Comparison of ENCODE assay signal across 8 mouse cellular contexts in genomic region chr4:41313722-41314121, GRCm38 (mm10). TPM values are rescaled to one million over a fixed set of nuclear protein-coding genes. Genes with fewer than 3 reads are reported as not detected.
DNase-seq lines count a peak whose midpoint lies in the region; ATAC-seq and TF ChIP-seq lines count a peak whose summit lies in the region.

No protein-coding gene starts in this region.

- H3K4me1 ChIP-seq in cerebellum, adult 2 months (ENCODE audit: control insufficient read depth, insufficient read depth, low read length), result peaks cover 5% of the 10 kb centered on the region; the same call in 1 of the 2 replicates
- peaks cover 19% of the 10 kb centered on the region; the same call in 1 of the 2 replicates for H3K4me1 ChIP-seq in spleen, adult 2 months (ENCODE audit: control insufficient read depth, insufficient read depth, insufficient read length)
- H3K4me1 ChIP-seq in midbrain, embryonic 13.5 days (replicated peaks), result peaks cover 29% of the 10 kb centered on the region

- no peaks in the 10 kb centered on the region for H3K27me3 ChIP-seq in cerebellum, adult 2 months (ENCODE audit: control insufficient read depth, insufficient read depth, low read length)
- no peaks in the 10 kb centered on the region for H3K27me3 ChIP-seq in spleen, adult 2 months (ENCODE audit: control insufficient read depth, insufficient read depth, low read length)
- H3K27me3 ChIP-seq in midbrain, embryonic 13.5 days, result no peaks in the 10 kb centered on the region

- ATAC-seq in midbrain, embryonic 13.5 days, result no peak; the same call in 1 of the 2 replicates

- H3K36me3 ChIP-seq in spleen, adult 2 months (ENCODE audit: control insufficient read depth, insufficient read depth, low read length), result peaks cover 5% of the 10 kb centered on the region
- peaks cover 34% of the 10 kb centered on the region for H3K36me3 ChIP-seq in midbrain, embryonic 13.5 days

- peak overlapping the region; percentile 85 for H3K4me2 ChIP-seq in midbrain, embryonic 13.5 days (replicated peaks)

- peak in 1 of 2 experiments; percentile 9 for DNase-seq in cerebellum, adult 2 months
- no peak for DNase-seq in cerebellum, postnatal 36 days
- no peak for DNase-seq in spleen, adult 2 months (ENCODE audit: low read depth in 1 of 2, low spot score in 2 of 2)
- no peak for DNase-seq in spleen, postnatal 14 days (ENCODE audit: low spot score in 2 of 2)
- peak; percentile 5 for DNase-seq in hindlimb bud, embryonic 11.5 days (ENCODE audit: extremely low spot score, low read depth, low spot score)
- no peak for DNase-seq in adrenal gland, postnatal 4 days (ENCODE audit: low spot score in 2 of 2)
- DNase-seq in left cerebral cortex, adult 11 months (ENCODE audit: low spot score), result no peak

- peak overlapping the region; percentile 82 for H3K4me3 ChIP-seq in cerebellum, adult 2 months (replicated peaks; ENCODE audit: insufficient read depth, low read depth, low read length)
- H3K4me3 ChIP-seq in spleen, adult 2 months (ENCODE audit: extremely low read depth, insufficient read depth, insufficient read length), result peak overlapping the region; percentile 93
- H3K4me3 ChIP-seq in midbrain, embryonic 13.5 days (replicated peaks), result peak overlapping the region; percentile 100

- H3K9ac ChIP-seq in midbrain, embryonic 13.5 days (replicated peaks), result peak overlapping the region; percentile 98

- no peak for TF ChIP-seq POLR2A in cerebellum, adult 2 months (IDR thresholded peaks at IDR 0.05; ENCODE audit: borderline replicate concordance, insufficient read depth, low read length)
- no peak for TF ChIP-seq POLR2A in spleen, adult 2 months (IDR thresholded peaks at IDR 0.05; ENCODE audit: low read depth, low read length)

- H3K27ac ChIP-seq in cerebellum, adult 2 months (ENCODE audit: insufficient read depth, low read length), result 0 out of 2 replicates have a peak overlapping the region, but pooled peaks have one; percentile 3
- H3K27ac ChIP-seq in spleen, adult 2 months (ENCODE audit: insufficient read depth, low read length), result peak overlapping the region; percentile 93
- H3K27ac ChIP-seq in midbrain, embryonic 13.5 days, result peak overlapping the region; percentile 93

- no peak for TF ChIP-seq CTCF in cerebellum, adult 2 months (IDR thresholded peaks at IDR 0.05; ENCODE audit: borderline replicate concordance, insufficient read depth, low read depth, low read length)
- TF ChIP-seq CTCF in spleen, adult 2 months (IDR thresholded peaks at IDR 0.05; ENCODE audit: extremely low read depth, insufficient read depth, insufficient read length, insufficient replicate concordance), result no peak

- H3K9me3 ChIP-seq in midbrain, embryonic 13.5 days, result no peaks in the 10 kb centered on the region

- WGBS in cerebellum, adult 2 months, result 9% methylated on average over 14 of the region's 14 CpGs
- WGBS in spleen, adult 2 months, result 17% methylated on average over 14 of the region's 14 CpGs
- 20% methylated on average over 14 of the region's 14 CpGs for WGBS in midbrain, embryonic 13.5 days

RNA-seq across cellular contexts. Expression of gene Dcaf12, which starts 1.0 kb away (rescaled TPM):
- 39.7 and 40.4 TPM in 2 replicates for polyA plus RNA-seq in cerebellum, adult 2 months (2012; rRNA removed)
- 35.4 and 44.6 TPM in 2 replicates for polyA plus RNA-seq in spleen, adult 2 months (2012; rRNA removed)
- polyA plus RNA-seq in midbrain, embryonic 13.5 days (2015; fragmentation: Nextera tagmentation; extraction: Ambion mirVana), result 80.1 and 81.0 TPM in 2 replicates
- total RNA-seq in adrenal gland, postnatal 4 days (2021), result 10 to 100 TPM; 64.3 to 64.9 TPM

RNA-seq across cellular contexts. Expression of gene Ubap1, which starts 35.1 kb away (rescaled TPM):
- 55.9 and 59.5 TPM in 2 replicates for polyA plus RNA-seq in cerebellum, adult 2 months (2012; rRNA removed)
- 13.3 and 18.5 TPM in 2 replicates for polyA plus RNA-seq in spleen, adult 2 months (2012; rRNA removed)
- polyA plus RNA-seq in midbrain, embryonic 13.5 days (2015; fragmentation: Nextera tagmentation; extraction: Ambion mirVana), result 74.5 and 76.9 TPM in 2 replicates
- total RNA-seq in adrenal gland, postnatal 4 days (2021), result 10 to 100 TPM; 52.9 to 56.1 TPM

RNA-seq across cellular contexts. Expression of gene Ubap2, which starts 38.8 kb away (rescaled TPM):
- 27.4 and 30.8 TPM in 2 replicates for polyA plus RNA-seq in cerebellum, adult 2 months (2012; rRNA removed)
- polyA plus RNA-seq in spleen, adult 2 months (2012; rRNA removed), result 67.6 and 91.4 TPM in 2 replicates
- polyA plus RNA-seq in midbrain, embryonic 13.5 days (2015; fragmentation: Nextera tagmentation; extraction: Ambion mirVana), result 57.0 and 59.7 TPM in 2 replicates
- 10 to 100 TPM; 53.6 to 67.0 TPM for total RNA-seq in adrenal gland, postnatal 4 days (2021)

Comparison
In these comparisons a context has a peak if more than half of its experiments do, and no peak if none do; other contexts are left out.
1. H3K27ac ChIP-seq: peak in every context shown above with its lines; median percentile 93 in spleen, adult 2 months; 93 in midbrain, embryonic 13.5 days; 3 in cerebellum, adult 2 months.